Mouse (Mus musculus): ENCODE measurements around the gene Slc26a10.
"Not testable (repeated sequence)": the region's sequence is repeated elsewhere in the genome, so short reads cannot be mapped to it uniquely, and the experiment has no call there.

Slc26a10 gene

GRCm38 (mm10) chr10:127196392-127196791, 15.9 kb upstream of the Slc26a10 start:
- H3K27me3 ChIP-seq (ENCODE audit: insufficient read depth, low read length): no peaks in the 10 kb centered on the region
- no peaks in the 10 kb centered on the region for H3K9me3 ChIP-seq (ENCODE audit: low read length)
- peak overlapping the region; percentile 94 for H3K4me3 ChIP-seq (replicated peaks; ENCODE audit: low read length)
- TF ChIP-seq NANOG (IDR thresholded peaks at IDR 0.05; ENCODE audit: borderline replicate concordance, low read length) (no peak), POU5F1 (IDR thresholded peaks at IDR 0.05; ENCODE audit: borderline replicate concordance, low read length) (no peak), CTCF (conservative IDR thresholded peaks at IDR 0.05; ENCODE audit: low read length) (no peak)
- H3K36me3 ChIP-seq (ENCODE audit: insufficient read depth, low read length): peaks cover 65% of the 10 kb centered on the region
- H3K4me1 ChIP-seq (replicated peaks; ENCODE audit: low read depth, low read length): peaks cover 77% of the 10 kb centered on the region

- TF ChIP-seq POU5F1 (IDR thresholded peaks at IDR 0.05; ENCODE audit: borderline replicate concordance, low read length): no peak
- no peak for TF ChIP-seq CTCF (conservative IDR thresholded peaks at IDR 0.05; ENCODE audit: low read length)
- no peak for TF ChIP-seq NANOG (IDR thresholded peaks at IDR 0.05; ENCODE audit: borderline replicate concordance, low read length)
- Histone ChIP-seq H3K4me1 (replicated peaks; ENCODE audit: low read depth, low read length) (peaks cover 86% of the 10 kb centered on the region), H3K4me3 (replicated peaks; ENCODE audit: low read length) (peak within 1 kb of the TSS; percentile 94), H3K36me3 (ENCODE audit: insufficient read depth, low read length) (peaks cover 65% of the 10 kb centered on the region), H3K9me3 (ENCODE audit: low read length) (no peaks in the 10 kb centered on the region), H3K27me3 (ENCODE audit: insufficient read depth, low read length) (no peaks in the 10 kb centered on the region)
These were observed 15.1 kb upstream of the Slc26a10 start, which contains the start of gene Dtx3 for GRCm38 (mm10) chr10:127195328-127196129. Gene Dtx3 (minus strand): TSS chr10:127195728.

- no peak for TF ChIP-seq CTCF (conservative IDR thresholded peaks at IDR 0.05; ENCODE audit: low read length)
- no peak for TF ChIP-seq POU5F1 (IDR thresholded peaks at IDR 0.05; ENCODE audit: borderline replicate concordance, low read length)
- TF ChIP-seq NANOG (IDR thresholded peaks at IDR 0.05; ENCODE audit: borderline replicate concordance, low read length): no peak
These were observed 14.2 kb upstream of the Slc26a10 start for GRCm38 (mm10) chr10:127194428-127195327.

GRCm38 (mm10) chr10:127193011-127193410, 12.6 kb upstream of the Slc26a10 start:
- TF ChIP-seq NANOG (IDR thresholded peaks at IDR 0.05; ENCODE audit: borderline replicate concordance, low read length) (no peak), POU5F1 (IDR thresholded peaks at IDR 0.05; ENCODE audit: borderline replicate concordance, low read length) (no peak), CTCF (conservative IDR thresholded peaks at IDR 0.05; ENCODE audit: low read length) (no peak)
- H3K4me1 ChIP-seq (replicated peaks; ENCODE audit: low read depth, low read length): peaks cover 85% of the 10 kb centered on the region
- H3K4me3 ChIP-seq (replicated peaks; ENCODE audit: low read length): peak overlapping the region; percentile 48
- H3K36me3 ChIP-seq (ENCODE audit: insufficient read depth, low read length): peaks cover 40% of the 10 kb centered on the region
- H3K9me3 ChIP-seq (ENCODE audit: low read length): no peaks in the 10 kb centered on the region
- no peaks in the 10 kb centered on the region for H3K27me3 ChIP-seq (ENCODE audit: insufficient read depth, low read length)

More at GRCm38 (mm10) chr10:127194428-127195327, 14.2 kb upstream of the Slc26a10 start:
- H3K27me3 ChIP-seq (ENCODE audit: insufficient read depth, low read length): no peaks in the 10 kb centered on the region
- peak overlapping the region; percentile 94 for H3K4me3 ChIP-seq (replicated peaks; ENCODE audit: low read length)
- peaks cover 91% of the 10 kb centered on the region for H3K4me1 ChIP-seq (replicated peaks; ENCODE audit: low read depth, low read length)
- H3K36me3 ChIP-seq (ENCODE audit: insufficient read depth, low read length): peaks cover 57% of the 10 kb centered on the region
- no peaks in the 10 kb centered on the region for H3K9me3 ChIP-seq (ENCODE audit: low read length)

GRCm38 (mm10) chr10:127192057-127192328, 11.5 kb upstream of the Slc26a10 start:
- Histone ChIP-seq H3K36me3 (ENCODE audit: insufficient read depth, low read length) (peaks cover 31% of the 10 kb centered on the region), H3K4me1 (replicated peaks; ENCODE audit: low read depth, low read length) (peaks cover 85% of the 10 kb centered on the region)
- not testable (repeated sequence) for H3K4me3 ChIP-seq (replicated peaks; ENCODE audit: low read length); H3K9me3 ChIP-seq (ENCODE audit: low read length); H3K27me3 ChIP-seq (ENCODE audit: insufficient read depth, low read length)

GRCm38 (mm10) chr10:127191191-127192056, 11.0 kb upstream of the Slc26a10 start:
- H3K36me3 ChIP-seq (ENCODE audit: insufficient read depth, low read length): peaks cover 37% of the 10 kb centered on the region
- peak overlapping the region; percentile 88 for H3K4me3 ChIP-seq (replicated peaks; ENCODE audit: low read length)
- no peaks in the 10 kb centered on the region for H3K9me3 ChIP-seq (ENCODE audit: low read length)
- H3K27me3 ChIP-seq (ENCODE audit: insufficient read depth, low read length): 0 out of 2 replicates have a peak, but pooled peaks cover 3% of the 10 kb centered on the region
- H3K4me1 ChIP-seq (replicated peaks; ENCODE audit: low read depth, low read length): peaks cover 83% of the 10 kb centered on the region
- TF ChIP-seq CTCF (conservative IDR thresholded peaks at IDR 0.05; ENCODE audit: low read length): no peak
- TF ChIP-seq NANOG (IDR thresholded peaks at IDR 0.05; ENCODE audit: borderline replicate concordance, low read length): no peak
- no peak for TF ChIP-seq POU5F1 (IDR thresholded peaks at IDR 0.05; ENCODE audit: borderline replicate concordance, low read length)

- Histone ChIP-seq H3K27me3 (ENCODE audit: insufficient read depth, low read length) (0 out of 2 replicates have a peak, but pooled peaks cover 3% of the 10 kb centered on the region), H3K9me3 (ENCODE audit: low read length) (no peaks in the 10 kb centered on the region), H3K4me3 (replicated peaks; ENCODE audit: low read length) (peak overlapping the region; percentile 88), H3K4me1 (replicated peaks; ENCODE audit: low read depth, low read length) (peaks cover 81% of the 10 kb centered on the region), H3K36me3 (ENCODE audit: insufficient read depth, low read length) (peaks cover 45% of the 10 kb centered on the region)
- no peak for TF ChIP-seq CTCF (conservative IDR thresholded peaks at IDR 0.05; ENCODE audit: low read length)
- no peak for TF ChIP-seq POU5F1 (IDR thresholded peaks at IDR 0.05; ENCODE audit: borderline replicate concordance, low read length)
- no peak for TF ChIP-seq NANOG (IDR thresholded peaks at IDR 0.05; ENCODE audit: borderline replicate concordance, low read length)
These were observed 10.1 kb upstream of the Slc26a10 start for GRCm38 (mm10) chr10:127190398-127191190.
